Mouse (Mus musculus) urinary bladder, postnatal 0 days (tissue): ENCODE measurements around the gene S100a13. TPM values are rescaled to one million over a fixed set of nuclear protein-coding genes. Genes with fewer than 3 reads are reported as not detected.

Experiments
- polyA plus RNA-seq: library from polyadenylated mRNA; unstranded; fragments of >200 nt; fragmentation: Nextera tagmentation; extraction: Ambion mirVana; gene quantifications from 2 replicates; pipeline ENCODE4 v1.2.1, GENCODE M21; 2015

The S100a13 gene
- polyA plus RNA-seq: 82.3 and 90.7 TPM in 2 replicates

DNA sequence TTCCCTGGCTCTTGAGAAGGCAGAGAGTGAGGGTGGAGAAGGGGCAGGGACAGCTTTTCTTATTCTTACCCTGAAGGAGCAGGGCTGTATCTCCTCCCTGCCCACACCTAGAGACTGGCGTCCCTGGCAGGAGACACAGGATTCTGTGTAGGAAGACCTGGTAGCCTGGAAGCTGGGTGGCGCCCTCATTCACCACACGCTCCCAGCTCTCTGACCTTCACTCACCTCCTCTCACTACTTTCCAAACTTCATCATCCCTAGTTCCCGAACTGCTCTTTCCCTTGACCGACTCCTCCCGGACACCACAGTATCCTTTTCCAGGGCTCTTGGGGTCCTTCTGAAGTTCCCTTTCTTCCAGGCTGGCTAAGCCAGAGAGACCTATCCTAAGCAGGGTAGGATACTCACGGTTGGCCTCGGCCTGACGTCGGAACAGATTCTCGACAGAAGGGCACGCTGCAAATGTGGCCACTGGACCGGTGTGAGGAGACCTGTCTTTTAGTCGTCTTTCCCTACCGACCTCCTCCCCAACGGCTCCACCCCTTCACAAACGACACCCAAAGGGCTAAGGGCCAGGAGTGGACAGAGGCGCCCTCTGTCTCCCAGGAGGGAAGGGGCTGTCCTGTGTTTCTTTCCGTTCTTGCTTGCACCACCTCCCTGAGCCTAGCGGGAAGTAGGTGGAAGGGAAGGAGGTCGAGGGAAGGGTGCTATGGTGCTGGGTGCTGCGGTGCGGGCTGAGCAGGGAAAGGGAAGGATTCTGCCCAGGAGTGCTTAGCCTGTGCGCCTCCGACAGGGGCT is at the start of gene S100a13, which contains the start of gene S100a1:
Gene S100a13, plus strand, starts transcription at position 640 of the 795 bp plus-strand sequence.
Gene S100a1, minus strand, starts transcription at position 597 of the 795 bp plus-strand sequence.

DNA sequence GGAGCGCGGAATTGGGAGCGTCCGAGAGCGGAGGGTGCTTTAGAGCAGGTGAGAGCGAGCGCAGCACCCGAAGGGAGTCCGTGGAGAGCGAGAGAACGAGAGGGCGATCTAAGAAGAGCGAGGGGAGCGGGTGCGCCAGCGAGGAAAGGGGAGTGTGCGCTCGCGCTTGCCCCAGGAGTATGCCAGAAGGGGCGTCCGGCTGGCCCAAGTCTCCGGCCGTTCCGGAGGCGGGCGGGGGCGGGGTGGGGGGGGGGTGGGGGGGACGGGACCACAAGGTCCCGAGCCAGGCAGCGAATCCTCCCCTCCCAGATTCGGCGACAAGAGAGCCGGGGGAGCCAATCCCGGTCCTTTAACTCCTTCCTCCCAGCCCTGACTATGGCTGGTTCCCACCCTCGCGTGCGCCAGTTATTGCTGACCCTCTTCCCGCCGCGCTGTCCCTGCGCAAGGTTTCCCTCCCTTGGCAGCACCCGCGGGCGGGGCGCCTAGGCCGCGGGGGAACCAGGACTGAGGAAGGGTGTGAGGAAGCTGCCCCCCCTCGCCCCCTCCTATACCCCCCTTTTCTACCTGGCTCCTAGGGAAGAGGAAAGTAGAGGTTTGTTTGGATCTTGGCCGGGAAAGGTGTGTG is 48.4 kb upstream of the S100a13 start, which contains the start of gene Npr1:
Gene Npr1, minus strand, starts transcription at position 181 of the 625 bp plus-strand sequence.

GRCm38 (mm10) chr3:90475831-90476611 is 38.2 kb upstream of the S100a13 start, which contains the start of gene Ilf2:
Ilf2 (plus strand) TSS chr3:90476126.

GRCm38 (mm10) chr3:90490696-90491256 is 23.5 kb upstream of the S100a13 start, which contains the start of gene Snapin:
Snapin (minus strand) TSS chr3:90491033.

GRCm38 (mm10) chr3:90508950-90509746 is 5.1 kb upstream of the S100a13 start, which contains the start of gene Chtop:
Chtop (minus strand) TSS chr3:90509498.

GRCm38 (mm10) chr3:90526580-90526979 is 12.3 kb downstream of the S100a13 start, which contains the start of gene S100a14:
S100a14 (plus strand) TSS chr3:90526856.

GRCm38 (mm10) chr3:90537141-90537904 is 23.1 kb downstream of the S100a13 start, which contains the start of gene S100a16:
S100a16 (plus strand) TSS chr3:90537254.

DNA sequence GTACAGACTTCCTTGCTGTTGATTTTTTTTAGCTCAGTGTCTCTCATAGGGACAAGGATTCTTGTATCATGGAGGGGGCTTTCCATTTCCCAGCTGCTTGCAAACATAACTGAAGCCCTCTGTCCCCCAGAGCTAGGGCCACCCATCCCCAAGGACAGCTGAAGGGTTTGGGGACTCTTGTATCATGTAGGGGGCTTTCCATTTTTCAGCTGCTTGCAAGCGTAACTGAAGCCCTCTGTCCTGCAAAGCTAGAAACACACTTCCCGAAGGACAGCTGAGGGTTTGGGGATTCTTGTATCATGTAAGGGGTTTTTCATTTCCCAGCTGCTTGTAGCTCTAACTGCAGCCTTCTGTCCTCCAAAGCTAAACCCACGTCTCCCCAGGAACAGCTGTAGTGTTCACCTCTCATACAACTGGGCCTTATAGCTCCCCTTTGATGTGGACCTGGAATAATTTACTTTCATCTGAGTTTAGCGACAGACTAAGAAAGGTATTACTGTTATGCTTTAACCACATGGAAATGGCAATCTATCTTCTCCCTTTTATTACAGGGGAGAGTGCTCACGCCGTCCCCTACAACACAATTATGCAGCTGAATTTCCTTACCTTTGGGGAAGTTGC is 45.9 kb downstream of the S100a13 start, which contains the start of gene S100a3:
Gene S100a3, plus strand, starts transcription at position 571 of the 621 bp plus-strand sequence.

Other genes starting within 250 kb of the S100a13 start
- 1.9 and 2.2 TPM in 2 replicates for gene Dennd4b, start 249.2 kb upstream of the S100a13 start, polyA plus RNA-seq
- gene Gatad2b, start 221.3 kb upstream of the S100a13 start, polyA plus RNA-seq: 5.8 and 6.5 TPM in 2 replicates
- gene Slc27a3, start 124.5 kb upstream of the S100a13 start, polyA plus RNA-seq: 6.9 and 8.3 TPM in 2 replicates
- 9.2 and 9.7 TPM in 2 replicates for gene Ints3, start 80.8 kb upstream of the S100a13 start, polyA plus RNA-seq
- 3.0 and 4.5 TPM in 2 replicates for gene Npr1, start 48.6 kb upstream of the S100a13 start, polyA plus RNA-seq
- 59.7 and 65.9 TPM in 2 replicates for gene Ilf2, start 38.3 kb upstream of the S100a13 start, polyA plus RNA-seq
- 91.6 and 102 TPM in 2 replicates for gene Snapin, start 23.4 kb upstream of the S100a13 start, polyA plus RNA-seq
- gene Chtop, start 4.9 kb upstream of the S100a13 start, polyA plus RNA-seq: 81.7 and 90.6 TPM in 2 replicates
- 796 and 865 TPM in 2 replicates for gene S100a1, start within 50 bp of the S100a13 start, polyA plus RNA-seq
- gene S100a14, start 12.4 kb downstream of the S100a13 start, polyA plus RNA-seq: 161 and 184 TPM in 2 replicates
- 293 and 298 TPM in 2 replicates for gene S100a16, start 22.8 kb downstream of the S100a13 start, polyA plus RNA-seq
- gene S100a3, start 46.1 kb downstream of the S100a13 start, polyA plus RNA-seq: 2.5 and 2.6 TPM in 2 replicates
- 0.88 TPM in 1 of 2 replicates, not detected in the other for gene S100a2, start 75.8 kb downstream of the S100a13 start, polyA plus RNA-seq
- not detected in 2 replicates for gene Gm42674, start 87.5 kb downstream of the S100a13 start, polyA plus RNA-seq
- gene S100a4, start 89.3 kb downstream of the S100a13 start, polyA plus RNA-seq: 45.1 and 83.2 TPM in 2 replicates
- gene S100a5, start 94.1 kb downstream of the S100a13 start, polyA plus RNA-seq: 1.4 and 1.6 TPM in 2 replicates
- gene S100a6, start 98.4 kb downstream of the S100a13 start, polyA plus RNA-seq: 4,303 and 4,617 TPM in 2 replicates
- 0.12 and 0.25 TPM in 2 replicates for gene S100a7a, start 139.6 kb downstream of the S100a13 start, polyA plus RNA-seq
- gene S100a8, start 154.5 kb downstream of the S100a13 start, polyA plus RNA-seq: 21.3 and 232 TPM in 2 replicates
- 10.1 and 121 TPM in 2 replicates for gene S100a9, start 181.3 kb downstream of the S100a13 start, polyA plus RNA-seq
- gene Pglyrp4, start 212.5 kb downstream of the S100a13 start, polyA plus RNA-seq: not detected in 2 replicates